Mouse (Mus musculus) CH12.LX (cell line): Measurements from ENCODE around the gene Pwp1.

Experiments used
- HCFC1 ChIP-seq: IDR thresholded peaks from 2 replicates; pipeline ENCODE4 v1.6.1; 2012; ENCODE audit warnings: low read depth, mild to moderate bottlenecking, inconsistent platforms, low read length, improper control_type of control experiment
- JUND ChIP-seq: conservative IDR thresholded peaks from 2 replicates; pipeline ENCODE4 v1.6.1; 2011; ENCODE audit warnings: low read depth, low read length, improper control_type of control experiment
- POLR2A ChIP-seq: IDR thresholded peaks from 2 replicates; pipeline ENCODE4 v1.6.1; 2011; ENCODE audit warnings: low read depth, mild to moderate bottlenecking, improper control_type of control experiment, low read length

DNA sequence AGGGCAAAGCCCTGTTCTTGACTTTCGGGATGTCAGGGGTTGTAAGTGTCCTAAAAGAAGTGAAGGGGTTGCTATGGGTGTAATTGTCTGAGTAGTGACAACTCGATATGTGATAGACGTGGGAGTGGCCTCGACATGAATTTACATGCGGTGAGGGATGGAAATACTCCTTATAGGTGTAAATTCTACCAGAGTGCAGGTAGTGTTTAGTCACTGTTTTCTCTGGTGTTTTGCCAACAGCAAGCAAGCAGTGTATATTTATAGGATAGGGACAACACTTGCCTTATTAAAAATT, 43.1 kb downstream of the Pwp1 start:
- TF ChIP-seq HCFC1 (no peak), POLR2A (no peak), JUND (no peak)
